Mouse (Mus musculus) embryonic fibroblast, embryonic 13.5 days (primary cell): Measurements from ENCODE around the gene Stum. TPM values are rescaled to one million over a fixed set of nuclear protein-coding genes. Genes with fewer than 3 reads are reported as not detected.
"Not testable (repeated sequence)": the region's sequence is repeated elsewhere in the genome, so short reads cannot be mapped to it uniquely, and the experiment has no call there.

Experiments used
- H3K27ac ChIP-seq: 2 replicates; pipeline ENCODE4 v1.5.1; 2012; ENCODE audit warnings: low read length, control low read depth, inconsistent platforms; ENCODE audit not compliant: insufficient read depth
- H3K4me1 ChIP-seq: 2 replicates; pipeline ENCODE4 v1.6.1; 2011; ENCODE audit warnings: low read length; ENCODE audit not compliant: control insufficient read depth, insufficient read depth
- H3K4me3 ChIP-seq: 2 replicates; pipeline ENCODE4 v1.5.1; 2011; ENCODE audit warnings: mild to moderate bottlenecking, control low read depth, low read length; ENCODE audit not compliant: insufficient read depth
- CTCF ChIP-seq: IDR thresholded peaks from 2 replicates; pipeline ENCODE4 v1.5.1; 2011; ENCODE audit warnings: mild to moderate bottlenecking, control low read depth, low read length, moderate library complexity, borderline replicate concordance; ENCODE audit not compliant: insufficient read depth
- POLR2A ChIP-seq: IDR thresholded peaks from 2 replicates; pipeline ENCODE4 v1.6.1; 2011; ENCODE audit warnings: low read depth, mild to moderate bottlenecking, control low read depth, low read length, moderate library complexity
- polyA plus RNA-seq: library from polyadenylated mRNA; stranded (reverse); fragments of >200 nt; gene quantifications from 2 replicates; pipeline ENCODE4 v1.2.4, GENCODE M21; 2011; ENCODE audit warnings: low read depth; ENCODE audit not compliant: missing spikeins, insufficient read length

The Stum gene
- polyA plus RNA-seq, 1 experiment: not detected

DNA sequence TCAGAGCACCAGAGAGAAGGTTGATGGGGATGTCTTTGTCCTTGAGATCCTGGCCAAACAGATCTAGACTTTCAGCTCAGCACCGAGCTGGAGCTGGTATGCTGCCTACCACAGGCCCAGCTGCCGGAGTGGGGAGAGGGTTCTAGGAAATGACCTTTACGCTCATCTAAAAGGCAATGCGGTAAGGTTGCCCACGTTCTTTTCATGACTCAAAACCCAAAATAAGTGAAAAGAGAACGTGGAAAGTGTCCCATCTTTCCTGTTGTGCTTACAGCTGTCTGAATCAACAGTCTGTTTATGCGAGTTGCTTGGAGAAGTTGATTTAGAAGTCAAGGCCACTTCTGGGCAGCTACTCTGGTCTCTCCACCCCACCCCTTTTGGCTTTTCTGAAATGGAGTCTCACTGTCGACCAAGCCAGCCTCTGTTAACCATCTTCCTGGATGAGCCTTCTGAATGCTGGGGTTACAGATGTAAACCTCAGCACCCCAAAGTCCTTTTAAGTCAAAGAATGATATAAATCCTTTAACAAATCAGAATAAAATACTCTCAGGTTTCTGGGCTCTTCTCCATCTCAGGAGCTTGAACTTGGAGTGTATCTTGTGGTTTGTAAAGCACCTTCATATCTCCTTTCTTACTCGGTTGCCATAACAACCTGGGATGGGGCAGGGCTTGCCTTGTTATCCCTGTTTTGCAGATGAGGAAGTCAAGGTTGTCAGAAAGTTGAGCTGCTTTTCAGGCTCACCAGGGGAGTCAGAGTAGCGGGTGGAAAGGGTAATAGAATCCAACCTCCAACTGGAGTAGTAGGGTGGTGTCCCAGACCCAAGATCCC lies 92.3 kb downstream of the Stum start:
- Histone ChIP-seq H3K27ac (no peak overlapping the region), H3K4me1 (peaks cover 5% of the 10 kb centered on the region; the same call in 1 of the 2 replicates), H3K4me3 (no peak overlapping the region)
- TF ChIP-seq POLR2A (no peak), CTCF (no peak)

DNA sequence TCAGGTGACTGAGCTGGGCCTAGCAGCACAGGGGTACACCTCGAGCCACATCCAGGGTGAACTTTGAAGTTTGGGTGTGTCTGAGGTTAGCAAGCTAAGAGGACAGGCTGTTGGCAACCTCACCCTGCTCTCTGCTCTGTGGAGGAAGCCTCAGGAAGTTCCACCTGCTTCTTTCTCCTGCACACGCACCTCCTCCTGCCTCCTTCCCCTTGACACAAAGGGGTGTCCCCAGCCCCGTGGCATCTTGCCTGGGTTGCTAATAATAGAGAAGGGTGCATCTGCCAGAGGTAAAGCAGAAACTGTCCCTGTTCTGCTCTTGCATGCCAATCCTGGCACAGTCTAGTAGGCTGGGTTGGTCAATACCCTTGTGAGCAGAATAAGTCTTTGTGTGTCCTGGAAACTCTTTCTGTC lies 93.0 kb downstream of the Stum start:
- TF ChIP-seq POLR2A (no peak), CTCF (no peak)
- no peak overlapping the region for H3K27ac ChIP-seq
- peaks cover 5% of the 10 kb centered on the region; the same call in 1 of the 2 replicates for H3K4me1 ChIP-seq
- no peak overlapping the region for H3K4me3 ChIP-seq

DNA sequence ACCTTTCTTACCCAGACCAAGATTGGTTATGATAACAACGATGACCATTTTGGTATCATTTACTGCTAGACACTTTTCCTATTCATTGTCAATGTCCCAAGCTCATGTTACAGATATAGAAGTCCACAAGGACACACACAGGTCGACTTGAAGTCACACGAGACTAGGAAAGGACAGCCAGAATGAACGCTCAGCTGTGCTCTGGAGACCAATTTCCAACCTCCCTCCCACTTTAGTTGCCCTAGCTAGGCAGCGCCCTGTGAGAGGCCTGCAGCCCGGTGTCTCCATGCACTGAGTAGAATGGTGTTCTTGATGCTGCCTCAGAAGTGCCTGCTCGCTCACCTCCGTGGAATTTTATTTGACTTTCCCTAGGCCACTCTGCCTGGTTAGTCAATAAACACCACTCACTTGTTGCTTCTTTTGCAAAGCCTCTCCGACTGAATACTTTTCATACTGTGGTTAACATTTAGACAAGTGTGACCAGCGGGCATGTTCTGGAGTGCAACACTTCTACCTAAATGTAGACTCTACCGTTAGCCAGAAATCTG lies 94.0 kb downstream of the Stum start:
- H3K27ac ChIP-seq, H3K4me1 ChIP-seq, H3K4me3 ChIP-seq: not testable (repeated sequence)

DNA sequence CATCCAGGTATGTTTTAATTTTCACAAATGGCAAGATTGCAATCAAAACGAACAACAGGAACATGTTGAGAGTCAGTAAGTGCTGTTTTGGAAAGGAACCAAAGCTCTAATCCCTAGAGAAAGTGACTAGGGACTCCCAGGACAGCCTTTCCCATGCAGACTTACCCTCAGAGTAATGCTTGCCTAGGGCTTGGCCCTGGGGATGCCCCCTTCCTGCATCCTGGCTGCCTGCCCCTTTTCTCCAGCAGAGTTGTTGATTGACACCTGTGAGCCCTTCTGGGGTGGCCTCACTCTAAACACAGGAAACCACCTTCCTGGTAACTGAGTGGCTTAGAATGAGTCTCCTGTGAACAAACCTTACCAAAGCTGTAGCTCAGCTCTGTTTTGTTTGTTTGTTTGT lies 94.8 kb downstream of the Stum start:
- Histone ChIP-seq H3K27ac (peak overlapping the region; percentile 74), H3K4me1 (peaks cover 5% of the 10 kb centered on the region; the same call in 1 of the 2 replicates), H3K4me3 (no peak overlapping the region)
- TF ChIP-seq POLR2A: no peak
- no peak for TF ChIP-seq CTCF

DNA sequence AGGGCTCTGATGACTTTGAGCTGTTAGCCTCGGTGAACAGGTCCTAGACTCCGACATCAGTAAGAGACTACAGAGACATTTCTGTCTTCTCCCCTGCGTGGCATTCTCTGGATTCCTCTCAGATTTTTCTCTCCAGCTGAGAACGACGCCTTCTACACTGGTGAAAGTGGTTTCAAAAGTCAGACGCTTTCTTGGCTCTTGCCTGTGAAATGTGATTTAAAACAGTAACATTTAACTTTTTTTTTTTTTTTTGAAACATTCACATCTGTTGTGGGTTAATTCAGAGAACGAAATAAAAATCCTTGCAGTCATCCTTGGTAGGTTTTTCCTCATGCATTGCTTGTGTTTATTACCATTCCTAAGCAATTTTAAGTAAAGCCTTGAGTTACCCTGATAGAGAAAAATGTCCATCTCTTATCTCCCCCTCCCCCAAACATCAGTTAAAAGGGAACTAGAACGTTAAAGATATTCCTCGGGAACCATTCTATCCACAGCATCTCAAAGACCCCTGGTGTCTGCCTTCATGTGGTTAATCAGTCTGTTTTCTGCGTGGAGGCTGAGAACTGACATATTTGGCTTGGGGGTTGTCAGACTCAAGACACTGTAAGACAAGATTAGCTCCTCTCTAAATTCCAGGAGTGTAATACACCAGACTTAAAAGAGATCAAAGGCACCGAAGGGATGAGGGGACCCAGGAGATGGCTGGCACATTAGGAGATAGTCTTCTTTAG lies 95.4 kb downstream of the Stum start:
- TF ChIP-seq CTCF (no peak), POLR2A (no peak; the same call in 1 of the 2 replicates)
- Histone ChIP-seq H3K27ac (peak overlapping the region; percentile 74), H3K4me1 (peaks cover 5% of the 10 kb centered on the region; the same call in 1 of the 2 replicates), H3K4me3 (peak overlapping the region; percentile 11; the same call in 1 of the 2 replicates)

DNA sequence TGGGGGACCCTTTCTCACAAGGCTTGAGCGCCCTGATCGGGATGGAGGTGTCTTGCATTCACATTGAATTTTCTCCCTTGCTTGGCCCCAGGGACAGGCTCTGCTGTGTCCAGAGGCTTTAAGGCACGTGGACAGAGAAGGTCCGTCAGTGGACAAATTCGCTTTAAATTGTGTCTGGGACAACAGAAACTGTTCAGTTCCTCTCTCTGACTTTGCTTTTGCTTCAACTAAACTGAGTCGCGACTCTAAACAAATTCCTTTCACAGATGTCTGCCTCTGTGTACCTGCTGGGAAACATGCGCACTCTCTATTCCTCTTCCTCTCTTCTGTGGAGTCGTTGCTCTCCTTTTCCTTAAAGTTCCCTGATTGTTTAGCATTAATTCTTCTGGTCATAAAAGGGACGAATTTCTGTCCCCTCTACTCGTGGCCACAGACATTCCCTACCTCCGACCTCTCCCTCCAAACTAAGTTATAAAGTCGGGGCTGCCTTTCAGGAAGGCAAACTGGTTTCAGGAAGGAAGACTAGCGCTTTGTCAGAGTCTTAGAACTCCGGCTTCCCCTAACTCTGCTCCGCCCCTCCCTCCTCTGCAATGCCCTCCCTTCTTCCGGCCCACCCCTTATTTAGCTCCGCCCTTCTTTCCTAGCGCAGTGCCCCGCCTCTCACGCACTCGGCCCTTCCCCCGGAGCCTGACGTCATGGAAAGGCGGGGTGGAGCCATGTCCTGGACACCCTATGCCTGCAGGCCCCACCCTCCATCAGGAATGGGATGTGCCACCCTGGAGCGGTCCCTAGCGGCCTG lies 96.2 kb downstream of the Stum start:
- Histone ChIP-seq H3K4me1 (peaks cover 5% of the 10 kb centered on the region; the same call in 1 of the 2 replicates), H3K4me3 (peak overlapping the region; percentile 43), H3K27ac (peak overlapping the region; percentile 80)
- TF ChIP-seq POLR2A (peak; percentile 92), CTCF (peak; percentile 49; the same call in 1 of the 2 replicates)

DNA sequence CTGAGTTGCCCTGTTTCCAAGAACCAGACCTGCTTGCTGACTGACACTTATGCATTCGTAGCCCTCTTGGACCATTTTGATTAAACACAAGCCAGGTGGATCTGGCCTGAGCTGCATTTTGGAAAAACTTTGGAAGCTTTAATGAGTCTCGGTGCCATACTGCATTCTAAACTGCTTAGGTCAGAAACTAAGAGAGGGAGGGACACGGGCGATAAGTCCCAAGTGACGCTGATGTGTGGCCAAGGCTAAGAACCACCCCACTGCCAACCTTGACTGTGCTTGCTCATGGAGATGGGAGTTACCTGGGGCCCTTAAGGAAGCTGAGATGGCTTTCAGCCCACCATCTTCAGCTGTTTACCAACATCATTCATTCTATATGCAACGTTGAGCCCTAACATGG lies 98.0 kb downstream of the Stum start:
- no peak overlapping the region for H3K27ac ChIP-seq
- no peak overlapping the region for H3K4me3 ChIP-seq
- TF ChIP-seq POLR2A (no peak), CTCF (no peak)
- H3K4me1 ChIP-seq: peaks cover 5% of the 10 kb centered on the region; the same call in 1 of the 2 replicates

DNA sequence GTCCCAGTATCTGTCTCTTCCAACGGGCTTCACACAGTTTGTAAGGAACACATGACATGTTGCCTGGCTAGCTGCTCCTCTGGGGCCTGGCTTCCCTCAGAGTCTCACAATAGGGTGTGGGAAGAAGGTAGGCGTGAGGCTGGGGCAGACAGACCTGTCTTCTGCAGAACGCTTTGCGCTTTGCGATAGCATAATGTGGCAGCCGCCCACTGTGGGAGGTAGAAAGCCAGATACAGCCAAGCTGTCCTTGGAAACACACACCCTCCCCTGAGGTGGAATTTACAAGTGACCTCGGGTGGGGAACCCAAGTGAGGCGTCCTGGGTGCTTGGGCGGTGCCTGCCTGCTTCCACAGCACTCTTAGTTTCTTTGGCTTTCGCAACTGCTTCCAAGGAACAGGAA lies 98.8 kb downstream of the Stum start:
- no peak for TF ChIP-seq CTCF
- TF ChIP-seq POLR2A: no peak

DNA sequence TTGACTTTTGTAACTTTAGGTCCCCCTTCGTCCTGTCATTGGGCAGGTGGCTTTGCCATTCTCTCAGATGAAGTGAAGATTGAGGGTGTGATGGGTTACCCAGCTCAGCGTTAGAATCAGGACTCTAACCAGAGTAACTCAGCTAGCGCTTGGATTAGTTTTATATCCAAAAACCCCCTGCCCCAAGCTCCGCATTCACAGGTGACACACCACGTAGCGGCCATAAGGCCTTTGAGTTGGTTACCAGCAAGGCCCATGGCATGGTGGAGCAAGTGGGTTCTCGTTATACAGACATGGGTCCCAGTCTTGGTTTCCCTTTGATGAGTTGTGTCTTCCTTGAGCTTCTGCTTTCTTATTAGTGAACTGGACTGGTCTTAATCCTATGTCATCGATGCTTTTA lies 99.4 kb downstream of the Stum start:
- H3K4me1 ChIP-seq: peaks cover 5% of the 10 kb centered on the region; the same call in 1 of the 2 replicates

More for the DNA sequence above, 98.8 kb downstream of the Stum start:
- Histone ChIP-seq H3K4me3 (no peak overlapping the region), H3K27ac (no peak overlapping the region), H3K4me1 (peaks cover 5% of the 10 kb centered on the region; the same call in 1 of the 2 replicates)

More for the DNA sequence above, 99.4 kb downstream of the Stum start:
- TF ChIP-seq CTCF (no peak), POLR2A (no peak)
- Histone ChIP-seq H3K4me3 (no peak overlapping the region), H3K27ac (no peak overlapping the region)

Other genes with a start within 250 kb of the Stum start
- gene Psen2, start 220.1 kb downstream of the Stum start, polyA plus RNA-seq: 20.3 and 27.4 TPM in 2 replicates
- 9.7 and 12.5 TPM in 2 replicates for gene Itpkb, start 153.0 kb downstream of the Stum start, polyA plus RNA-seq
- 37.3 and 41.7 TPM in 2 replicates for gene Parp1, start 85.4 kb upstream of the Stum start, polyA plus RNA-seq
- 10.9 and 17.6 TPM in 2 replicates for gene Lin9, start 157.6 kb upstream of the Stum start, polyA plus RNA-seq
- gene Mixl1, start 213.5 kb upstream of the Stum start, polyA plus RNA-seq: not detected in 2 replicates
- 66.3 and 69.4 TPM in 2 replicates for gene Acbd3, start 242.5 kb upstream of the Stum start, polyA plus RNA-seq